12 mouse cellular contexts compared by ENCODE assay signal in the genomic region with DNA sequence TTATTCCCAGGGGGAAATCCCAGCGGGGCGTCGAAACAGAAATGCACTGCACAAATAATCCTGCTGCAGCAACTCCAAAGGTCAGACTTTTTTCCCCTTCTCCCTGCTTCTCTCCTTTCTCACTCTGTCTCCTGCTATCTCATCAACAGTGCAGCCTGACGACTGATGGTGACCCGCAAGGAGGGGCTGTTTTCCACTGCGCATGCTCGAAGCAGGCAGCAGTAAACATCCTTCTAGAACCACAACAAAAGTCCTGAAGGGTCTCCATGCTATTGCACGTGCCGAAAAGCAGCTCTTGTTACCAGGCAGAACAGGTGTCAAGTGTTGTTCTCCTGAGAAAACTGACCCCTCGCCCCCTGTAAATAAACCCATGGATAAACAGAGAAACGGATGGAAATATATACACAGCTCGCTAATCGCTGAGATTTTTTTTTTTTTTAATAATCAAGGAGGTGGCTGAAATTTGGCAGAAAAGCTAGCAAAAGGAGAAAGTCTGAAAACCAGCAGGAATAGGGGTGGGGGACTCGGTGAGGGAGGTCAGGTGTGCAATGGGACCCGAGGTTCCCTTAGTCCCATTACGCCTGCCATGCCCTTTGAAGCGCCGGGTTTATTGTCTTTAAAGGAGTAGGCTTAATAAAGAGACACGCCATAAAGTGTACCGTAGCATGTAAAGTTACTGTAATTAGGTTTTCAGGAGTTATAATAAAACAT.
DNase-seq lines count a peak whose midpoint lies in the region; ATAC-seq lines count a peak whose summit lies in the region.
"Had no signal": no experiment of that assay in that cellular context is flagged by ENCODE, and none has a peak within 500 bp of the region (broad histone marks: within the 10 kb centered on the region; RNA-seq: fewer than 3 reads in every experiment).

No protein-coding gene starts in this region.

- H3K4me1 ChIP-seq in kidney, embryonic 14.5 days (ENCODE audit: control insufficient read depth, insufficient read depth, low read length), result 0 out of 2 replicates have a peak, but pooled peaks cover 11% of the 10 kb centered on the region
- H3K4me1 ChIP-seq in embryonic facial prominence, embryonic 13.5 days, result peaks cover 18% of the 10 kb centered on the region
- H3K4me1 ChIP-seq in limb, embryonic 15.5 days, result peaks cover 15% of the 10 kb centered on the region
- peaks cover 16% of the 10 kb centered on the region for H3K4me1 ChIP-seq in hindbrain, embryonic 13.5 days (replicated peaks)

- H3K9me3 ChIP-seq in kidney, embryonic 14.5 days (ENCODE audit: control insufficient read depth, low read length), result no peaks in the 10 kb centered on the region
- no peaks in the 10 kb centered on the region for H3K9me3 ChIP-seq in embryonic facial prominence, embryonic 13.5 days
- H3K9me3 ChIP-seq in limb, embryonic 15.5 days, result no peaks in the 10 kb centered on the region
- H3K9me3 ChIP-seq in hindbrain, embryonic 13.5 days, result no peaks in the 10 kb centered on the region
- H3K9me3 ChIP-seq: midbrain, embryonic 15.5 days had no signal

- no peak overlapping the region for H3K9ac ChIP-seq in kidney, embryonic 14.5 days (ENCODE audit: low read depth, low read length)
- no peak overlapping the region for H3K9ac ChIP-seq in embryonic facial prominence, embryonic 13.5 days
- no peak overlapping the region for H3K9ac ChIP-seq in limb, embryonic 15.5 days
- H3K9ac ChIP-seq in hindbrain, embryonic 13.5 days, result no peak overlapping the region
- H3K9ac ChIP-seq: midbrain, embryonic 15.5 days had no signal

- peak; percentile 84 for ATAC-seq in kidney, embryonic 14.5 days (ENCODE audit: low FRiP score, low TSS enrichment)
- no peak for ATAC-seq in embryonic facial prominence, embryonic 13.5 days (ENCODE audit: insufficient number of reproducible peaks, insufficient read depth, low FRiP score, low TSS enrichment, low read depth)
- no peak for ATAC-seq in limb, embryonic 15.5 days (ENCODE audit: insufficient number of reproducible peaks, low FRiP score, low TSS enrichment, low read depth)
- ATAC-seq in frontal cortex, adult (ENCODE audit: low TSS enrichment), result no peak
- no peak for ATAC-seq in hindbrain, embryonic 13.5 days (ENCODE audit: low FRiP score)
- ATAC-seq: forebrain, embryonic 16.5 days; midbrain, embryonic 15.5 days had no signal

- H3K4me3 ChIP-seq in kidney, embryonic 14.5 days (ENCODE audit: low read length), result peak overlapping the region; percentile 24
- H3K4me3 ChIP-seq in embryonic facial prominence, embryonic 13.5 days, result no peak overlapping the region
- H3K4me3 ChIP-seq in limb, embryonic 15.5 days, result peak overlapping the region; percentile 23
- H3K4me3 ChIP-seq in hindbrain, embryonic 13.5 days, result no peak overlapping the region
- H3K4me3 ChIP-seq: midbrain, embryonic 15.5 days had no signal

- H3K36me3 ChIP-seq in kidney, embryonic 14.5 days (ENCODE audit: control insufficient read depth, insufficient read depth, low read length), result no peaks in the 10 kb centered on the region
- no peaks in the 10 kb centered on the region for H3K36me3 ChIP-seq in embryonic facial prominence, embryonic 13.5 days
- H3K36me3 ChIP-seq in limb, embryonic 15.5 days, result no peaks in the 10 kb centered on the region
- H3K36me3 ChIP-seq in hindbrain, embryonic 13.5 days, result 0 out of 2 replicates have a peak, but pooled peaks cover 4% of the 10 kb centered on the region
- H3K36me3 ChIP-seq: midbrain, embryonic 15.5 days had no signal

- H3K27me3 ChIP-seq in kidney, embryonic 14.5 days (ENCODE audit: control insufficient read depth, insufficient read depth, low read length), result no peaks in the 10 kb centered on the region
- H3K27me3 ChIP-seq in embryonic facial prominence, embryonic 13.5 days, result no peaks in the 10 kb centered on the region
- no peaks in the 10 kb centered on the region for H3K27me3 ChIP-seq in limb, embryonic 15.5 days
- H3K27me3 ChIP-seq in hindbrain, embryonic 13.5 days, result no peaks in the 10 kb centered on the region
- H3K27me3 ChIP-seq: midbrain, embryonic 15.5 days had no signal

- H3K4me2 ChIP-seq in kidney, embryonic 14.5 days (replicated peaks; ENCODE audit: low read depth, low read length), result peak overlapping the region; percentile 45
- peak overlapping the region; percentile 27 for H3K4me2 ChIP-seq in embryonic facial prominence, embryonic 13.5 days
- peak overlapping the region; percentile 37 for H3K4me2 ChIP-seq in limb, embryonic 15.5 days
- H3K4me2 ChIP-seq in hindbrain, embryonic 13.5 days, result no peak overlapping the region
- H3K4me2 ChIP-seq: midbrain, embryonic 15.5 days had no signal

- 25% methylated on average over 20 of the region's 20 CpGs for WGBS in kidney, embryonic 14.5 days
- 61% methylated on average over 20 of the region's 20 CpGs for WGBS in embryonic facial prominence, embryonic 13.5 days
- WGBS in limb, embryonic 15.5 days, result 36% methylated on average over 20 of the region's 20 CpGs
- WGBS in hindbrain, embryonic 13.5 days, result 72% methylated on average over 20 of the region's 20 CpGs

- no peak overlapping the region for H3K27ac ChIP-seq in kidney, embryonic 14.5 days (ENCODE audit: low read depth, low read length)
- no peak overlapping the region for H3K27ac ChIP-seq in embryonic facial prominence, embryonic 13.5 days
- no peak overlapping the region for H3K27ac ChIP-seq in limb, embryonic 15.5 days
- no peak overlapping the region for H3K27ac ChIP-seq in hindbrain, embryonic 13.5 days
- H3K27ac ChIP-seq: midbrain, embryonic 15.5 days had no signal

- no peak for DNase-seq in kidney, adult 18-20 months
- peak; percentile 41 for DNase-seq in Muller cell, postnatal 12 days (ENCODE audit: inconsistent ontology term)
- DNase-seq: adrenal gland, postnatal 36 days; lung, postnatal 14 days; spleen, adult 18-20 months had no signal

Comparison
In these comparisons a context has a peak if more than half of its experiments do, and no peak if none do; other contexts are left out.
1. H3K4me3 ChIP-seq: peak in kidney, embryonic 14.5 days (single experiment) and limb, embryonic 15.5 days (single experiment); none in embryonic facial prominence, embryonic 13.5 days (single experiment) and hindbrain, embryonic 13.5 days (single experiment).